Mouse (Mus musculus): Measurements from ENCODE around the gene Btg4.
"Not testable (repeated sequence)": the region's sequence is repeated elsewhere in the genome, so short reads cannot be mapped to it uniquely, and the experiment has no call there.

Btg4 gene

GRCm38 (mm10) chr9:51081614-51082013 is 20.9 kb downstream of the Btg4 start:
- in situ Hi-C loops (cut with MseI, MboI): no loop called here

GRCm38 (mm10) chr9:51093697-51094096 is 33.0 kb downstream of the Btg4 start:
- in situ Hi-C loops (cut with MseI, MboI): no loop called here

- in situ Hi-C loops (cut with MseI, MboI): no loop called here
Measured at GRCm38 (mm10) chr9:51096306-51096705, 35.6 kb downstream of the Btg4 start.

DNA sequence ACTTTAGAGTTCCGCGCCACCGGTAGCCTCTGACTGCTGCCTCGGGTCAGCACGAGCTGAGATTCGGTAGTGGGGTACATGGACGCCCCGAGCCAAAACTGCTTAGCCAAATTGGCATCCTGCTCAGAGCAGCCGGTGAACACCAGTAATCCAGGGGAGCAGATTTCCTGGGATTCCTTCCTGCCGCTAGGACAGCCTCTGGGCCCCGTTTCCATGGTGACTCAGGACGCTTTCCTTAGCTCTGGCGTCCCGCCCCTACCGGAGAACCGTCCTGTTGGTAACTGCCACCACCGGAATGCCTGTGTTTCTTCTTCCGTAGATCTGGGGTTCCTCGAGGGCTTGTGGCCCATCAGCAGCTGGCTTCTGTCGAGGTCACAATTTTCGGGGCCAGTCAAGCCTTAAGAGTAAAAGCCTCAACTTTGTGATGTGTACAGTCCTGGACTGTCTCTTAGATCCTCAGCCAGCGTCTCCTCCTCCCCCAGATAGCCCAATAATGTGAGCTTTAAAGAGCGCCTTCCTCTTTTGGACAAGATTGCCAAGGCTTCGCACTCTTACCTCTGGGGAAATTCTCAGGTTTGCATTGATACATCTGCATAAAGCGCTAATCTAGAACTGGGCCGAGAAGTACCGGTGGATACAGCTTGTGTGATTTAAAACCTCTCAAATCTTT is 41.2 kb downstream of the Btg4 start, which contains the start of gene 4833427G06Rik:
Gene 4833427G06Rik (minus strand): TSS at position 323 of the 670 bp plus-strand sequence.
- in situ Hi-C loops (cut with MseI, MboI): no loop called here

DNA sequence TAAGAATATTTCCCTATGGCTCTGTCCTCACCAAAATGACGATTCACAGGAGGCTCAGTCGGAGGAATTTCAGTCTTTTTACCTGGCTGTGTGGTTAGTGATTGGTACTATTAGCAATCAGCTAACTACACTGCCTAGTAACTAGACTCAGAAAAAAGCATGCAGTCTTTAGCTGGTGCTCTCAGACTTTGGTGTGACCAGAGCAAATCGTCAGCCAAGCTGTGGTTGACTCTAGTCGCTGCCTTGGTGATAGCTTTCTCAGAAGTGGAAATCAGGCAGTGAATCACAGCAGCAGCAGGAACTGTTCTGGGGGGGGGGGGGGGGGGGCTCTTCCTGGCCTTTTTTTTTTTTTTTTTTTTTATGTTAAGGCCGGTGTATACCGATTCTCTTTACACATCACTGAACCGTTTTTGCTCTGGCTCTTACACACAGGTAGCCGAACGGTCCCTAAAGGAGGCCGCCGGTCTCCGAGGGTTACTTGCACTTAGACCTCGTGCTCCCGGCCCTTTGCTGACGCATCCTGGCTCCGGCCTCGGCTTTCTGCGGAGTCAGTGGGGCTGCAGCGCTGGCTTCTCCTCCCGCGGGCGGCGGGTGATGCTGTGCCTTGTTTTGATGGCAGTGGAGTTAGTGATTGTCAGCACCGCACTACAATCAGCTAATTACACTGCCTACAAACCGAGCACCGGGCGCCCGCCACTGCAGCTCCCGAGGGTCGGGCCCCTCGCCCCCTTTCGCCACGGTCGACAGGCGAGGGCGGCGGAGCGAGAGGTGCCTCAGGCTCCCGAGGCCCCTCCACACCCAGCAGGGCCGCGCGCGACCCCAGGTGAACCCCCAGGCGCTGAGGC is 42.5 kb downstream of the Btg4 start:
- in situ Hi-C loops (cut with MseI, MboI): no loop called here

- in situ Hi-C loops (cut with MseI, MboI): no loop called here
Measured at GRCm38 (mm10) chr9:51103808-51104514, 43.3 kb downstream of the Btg4 start.

- in situ Hi-C loops (cut with MseI, MboI): no loop called here
Measured at GRCm38 (mm10) chr9:51105751-51106150, 45.0 kb downstream of the Btg4 start.

GRCm38 (mm10) chr9:51114767-51115166 is 54.1 kb downstream of the Btg4 start:
- in situ Hi-C loops (cut with MseI, MboI): no loop called here

GRCm38 (mm10) chr9:51136985-51137384 is 76.3 kb downstream of the Btg4 start:
- in situ Hi-C loops (cut with MseI, MboI): no loop called here

- in situ Hi-C loops (cut with MseI, MboI): no loop called here
Measured at GRCm38 (mm10) chr9:51137432-51137831, 76.7 kb downstream of the Btg4 start.

DNA sequence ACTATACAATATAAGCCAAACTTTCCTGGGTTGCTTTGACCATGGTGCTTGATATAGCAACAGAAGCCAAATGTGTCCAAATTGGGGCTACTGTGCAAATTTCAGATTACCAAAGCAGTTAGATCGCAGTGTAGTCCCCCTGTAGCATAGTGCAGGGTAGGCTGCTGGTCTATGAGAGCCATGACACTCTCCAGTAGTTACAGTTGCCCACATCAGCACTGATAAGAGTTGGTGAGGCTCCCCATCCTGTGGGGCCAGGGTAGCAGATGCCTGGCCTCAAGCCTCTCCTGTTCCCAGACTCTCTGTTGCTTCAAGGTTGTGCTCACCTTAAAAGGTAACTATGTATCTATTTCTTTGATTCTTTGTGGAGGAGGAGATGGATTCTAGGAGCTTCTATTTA is 77.1 kb downstream of the Btg4 start:
- in situ Hi-C loops (cut with MseI, MboI): no loop called here

DNA sequence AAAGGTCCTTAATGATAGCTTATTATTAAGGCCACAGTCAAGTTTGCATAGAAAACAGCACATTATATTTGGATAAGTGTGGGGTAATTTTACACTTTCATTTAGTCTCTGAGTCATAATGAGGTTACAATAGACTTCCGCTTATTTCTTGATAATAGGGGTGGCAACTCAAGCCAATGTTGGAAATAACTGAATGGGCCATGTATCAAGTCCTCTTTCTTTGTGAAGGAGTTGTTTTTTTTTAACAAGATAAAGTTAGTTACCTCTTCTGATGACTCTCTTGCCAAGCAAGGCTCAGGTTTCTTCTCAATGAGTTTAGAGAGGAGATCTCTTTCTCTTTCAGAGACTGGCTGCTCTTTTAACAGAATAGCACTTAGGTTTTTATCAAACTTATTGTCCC is 77.6 kb downstream of the Btg4 start:
- in situ Hi-C loops (cut with MseI, MboI): no loop called here

DNA sequence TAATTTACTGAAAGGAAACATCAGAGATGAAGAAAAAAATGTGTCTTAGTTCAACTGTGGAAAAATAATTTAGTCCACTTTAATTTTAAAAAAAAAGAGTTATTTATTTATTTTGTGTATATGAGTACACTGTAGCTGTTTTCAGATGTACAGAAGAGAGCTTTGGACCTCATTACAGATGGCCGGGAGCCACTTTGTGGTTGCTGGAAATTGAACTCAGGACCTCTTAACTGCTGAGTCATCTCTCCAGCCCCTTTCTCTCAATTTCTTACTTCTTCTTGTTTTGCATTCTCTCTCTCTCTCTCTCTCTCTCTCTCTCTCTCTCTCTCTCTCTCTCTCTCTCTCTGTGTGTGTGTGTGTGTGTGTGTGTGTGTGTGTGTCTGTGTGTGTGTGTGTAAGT is 78.7 kb downstream of the Btg4 start:
- in situ Hi-C loops (cut with MseI, MboI): not testable (repeated sequence)

- in situ Hi-C loops (cut with MseI, MboI): no loop called here
Measured at GRCm38 (mm10) chr9:51140711-51141110, 80.0 kb downstream of the Btg4 start.

- in situ Hi-C loops (cut with MseI, MboI): no loop called here
Measured at GRCm38 (mm10) chr9:51143437-51143836, 82.7 kb downstream of the Btg4 start.

GRCm38 (mm10) chr9:51144218-51144617 is 83.5 kb downstream of the Btg4 start:
- in situ Hi-C loops (cut with MseI, MboI): no loop called here

GRCm38 (mm10) chr9:51146496-51146895 is 85.8 kb downstream of the Btg4 start:
- in situ Hi-C loops (cut with MseI, MboI): no loop called here

DNA sequence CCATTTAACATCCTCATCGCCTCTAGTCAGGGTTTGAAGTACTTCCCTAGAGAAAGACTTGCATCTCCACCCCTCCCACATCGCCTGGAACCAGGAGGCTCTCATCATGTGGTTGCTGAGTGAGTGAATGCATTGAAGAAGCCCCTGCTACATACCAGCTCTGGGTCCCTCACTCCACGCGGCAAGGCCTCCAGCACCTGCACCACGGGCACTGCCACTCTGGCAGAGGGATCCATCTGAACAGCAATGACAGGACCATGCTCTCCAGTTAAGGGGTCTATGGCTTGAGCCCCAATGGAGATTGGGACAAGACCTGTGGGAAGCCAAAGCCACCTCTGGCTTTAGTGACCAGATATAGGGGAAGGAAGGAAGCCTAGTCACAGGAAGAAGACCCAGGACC is 86.6 kb downstream of the Btg4 start:
- in situ Hi-C loops (cut with MseI, MboI): no loop called here

- in situ Hi-C loops (cut with MseI, MboI): loop anchor here in 1 of 2 experiments (5.0 to 25.0 kb wide), 2 partner anchors 305 to 760 kb away; partner anchors contain the start of gene Ppp2r1b
Measured at GRCm38 (mm10) chr9:51152079-51152752, 91.5 kb downstream of the Btg4 start.

DNA sequence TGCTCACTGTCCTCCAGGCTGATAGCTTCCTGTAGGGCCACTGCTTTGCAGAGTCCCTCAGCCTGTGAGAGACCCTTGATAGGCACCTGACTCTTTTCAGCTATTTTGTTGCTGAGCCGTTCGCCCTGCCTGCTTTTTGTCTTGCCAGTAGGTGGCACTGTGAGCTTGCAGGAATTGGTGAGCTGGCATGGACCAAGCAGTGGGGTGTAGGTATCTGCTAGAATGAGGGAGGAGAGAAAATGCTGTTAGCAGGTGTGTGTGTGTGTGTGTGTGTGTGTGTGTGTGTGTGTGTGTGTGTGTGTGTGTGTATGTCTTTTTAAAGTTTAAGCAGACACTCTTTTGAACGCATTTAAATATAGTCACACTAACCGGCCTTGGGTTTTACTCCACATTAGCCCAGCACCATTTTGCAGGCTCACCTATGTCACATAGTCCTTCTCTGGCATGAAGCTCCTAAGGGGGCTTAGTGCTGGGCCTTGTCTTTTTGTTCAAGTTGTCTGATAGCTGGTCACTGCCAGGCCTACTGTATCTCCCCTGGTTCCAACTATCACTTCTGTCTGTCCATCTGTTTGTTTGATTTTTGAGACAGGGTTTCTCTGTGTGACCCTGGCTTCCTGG is 101.2 kb downstream of the Btg4 start:
- in situ Hi-C loops (cut with MseI, MboI): loop anchor here (5.0 to 25.0 kb wide), 2 partner anchors 130 to 750 kb away; no protein-coding TSS in a partner anchor

DNA sequence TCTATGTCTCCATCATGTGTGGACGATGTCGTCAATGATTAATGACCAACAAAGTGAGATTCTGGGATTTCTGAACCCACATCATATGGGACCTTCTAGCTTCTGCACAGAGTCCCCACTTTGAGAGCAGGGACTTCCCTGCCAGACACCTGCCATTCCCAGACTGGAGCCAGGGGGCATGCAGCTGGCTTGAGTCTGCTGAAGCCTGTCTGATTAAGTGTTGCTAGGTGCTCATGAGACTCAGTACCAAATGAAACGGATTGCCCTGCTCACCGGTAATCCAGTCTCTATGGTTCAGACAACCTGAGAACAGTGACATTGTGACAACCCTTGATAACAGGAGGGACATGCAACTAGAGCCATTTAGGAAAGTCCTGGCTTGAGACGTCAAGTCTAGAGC is 103.3 kb downstream of the Btg4 start:
- in situ Hi-C loops (cut with MseI, MboI): loop anchor here (5.0 to 25.0 kb wide), 2 partner anchors 128 to 748 kb away; no protein-coding TSS in a partner anchor
